Mouse (Mus musculus): Measurements from ENCODE around the gene Psme2b. TPM values are rescaled to one million over a fixed set of nuclear protein-coding genes. Genes with fewer than 3 reads are reported as not detected.
"Not testable (repeated sequence)": the region's sequence is repeated elsewhere in the genome, so short reads cannot be mapped to it uniquely, and the experiment has no call there.

The Psme2b gene
- total RNA-seq, 1 experiment, result 2.1 TPM

GRCm38 (mm10) chr11:48926437-48926836 lies 19.6 kb downstream of the Psme2b start:
- H3K4me3 ChIP-seq (ENCODE audit: insufficient read depth in 1 of 2, low read depth in 1 of 2, low read length in 2 of 2, poor library complexity in 1 of 2, severe bottlenecking in 1 of 2); in situ Hi-C loops (cut with MboI; ENCODE audit: low sequenced_read_pairs in 2 of 2, unreplicated experiment in 2 of 2); H3K9ac ChIP-seq (ENCODE audit: insufficient read depth, low read depth, low read length, poor library complexity, severe bottlenecking); H3K9me3 ChIP-seq (ENCODE audit: control insufficient read depth, insufficient read depth, low read depth, low read length); DNase-seq (ENCODE audit: low read depth, low spot score); H3K27ac ChIP-seq (ENCODE audit: insufficient read depth, low read depth, low read length, poor library complexity, severe bottlenecking); H3K4me1 ChIP-seq (ENCODE audit: control insufficient read depth in 2 of 2, insufficient read depth in 2 of 2, low read length in 2 of 2, poor library complexity in 1 of 2); H3K36me3 ChIP-seq (ENCODE audit: control insufficient read depth, insufficient read depth, low read length, poor library complexity, severe bottlenecking): not testable (repeated sequence)

DNA sequence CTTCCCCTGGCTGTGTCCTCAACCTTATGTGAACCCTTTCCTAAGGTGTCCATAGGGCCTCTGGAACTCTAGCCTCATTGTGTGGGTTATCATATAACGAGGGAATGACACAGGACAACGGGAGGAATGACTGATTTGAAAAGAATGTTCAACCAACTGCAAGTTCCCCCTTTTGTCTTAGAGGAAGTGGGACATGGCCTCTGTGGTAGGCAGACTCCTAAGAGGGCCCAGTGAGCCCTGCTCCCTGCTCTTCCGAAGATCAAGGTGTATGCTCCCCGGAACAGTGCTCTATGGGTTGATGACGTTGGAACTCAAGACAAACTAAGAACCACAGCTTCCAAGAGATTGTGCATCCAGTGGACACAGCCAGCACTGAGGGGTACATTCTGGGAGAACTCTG lies 22.2 kb downstream of the Psme2b start:
- H3K36me3 ChIP-seq (ENCODE audit: control insufficient read depth, insufficient read depth, low read length, poor library complexity, severe bottlenecking); H3K4me3 ChIP-seq (ENCODE audit: insufficient read depth in 1 of 2, low read depth in 1 of 2, low read length in 2 of 2, poor library complexity in 1 of 2, severe bottlenecking in 1 of 2); DNase-seq (ENCODE audit: low read depth, low spot score); H3K9me3 ChIP-seq (ENCODE audit: control insufficient read depth, insufficient read depth, low read depth, low read length); H3K9ac ChIP-seq (ENCODE audit: insufficient read depth, low read depth, low read length, poor library complexity, severe bottlenecking); in situ Hi-C loops (cut with MboI; ENCODE audit: low sequenced_read_pairs in 2 of 2, unreplicated experiment in 2 of 2); H3K4me1 ChIP-seq (ENCODE audit: control insufficient read depth in 2 of 2, insufficient read depth in 2 of 2, low read length in 2 of 2, poor library complexity in 1 of 2); H3K27ac ChIP-seq (ENCODE audit: insufficient read depth, low read depth, low read length, poor library complexity, severe bottlenecking): not testable (repeated sequence)

DNA sequence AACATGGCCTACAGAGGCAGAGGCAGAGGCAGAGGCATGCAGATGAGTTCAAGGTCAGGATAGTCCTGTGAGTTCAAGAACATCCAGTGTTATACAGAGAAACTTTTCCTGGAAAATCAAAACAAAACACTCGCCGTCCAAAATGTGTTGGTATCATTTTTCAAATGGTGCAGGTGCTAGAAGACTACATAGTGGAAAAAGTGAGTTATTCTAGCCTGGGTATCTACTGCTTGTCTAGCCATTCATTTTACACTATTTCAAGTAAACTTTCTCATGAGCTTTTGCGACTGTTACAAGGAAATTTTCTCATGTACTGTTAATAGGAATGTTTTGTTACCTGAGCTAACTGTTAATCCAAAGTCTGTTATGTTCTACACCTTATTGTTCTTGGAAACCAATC lies 27.6 kb downstream of the Psme2b start:
- H3K4me1 ChIP-seq (ENCODE audit: control insufficient read depth in 2 of 2, insufficient read depth in 2 of 2, low read length in 2 of 2, poor library complexity in 1 of 2), result no peaks in the 10 kb centered on the region
- no peaks in the 10 kb centered on the region for H3K9me3 ChIP-seq (ENCODE audit: control insufficient read depth, insufficient read depth, low read depth, low read length)
- no peak overlapping the region for H3K27ac ChIP-seq (ENCODE audit: insufficient read depth, low read depth, low read length, poor library complexity, severe bottlenecking)
- H3K36me3 ChIP-seq (ENCODE audit: control insufficient read depth, insufficient read depth, low read length, poor library complexity, severe bottlenecking), result no peaks in the 10 kb centered on the region
- no peak overlapping the region for H3K4me3 ChIP-seq (ENCODE audit: insufficient read depth in 1 of 2, low read depth in 1 of 2, low read length in 2 of 2, poor library complexity in 1 of 2, severe bottlenecking in 1 of 2)
- no peak for TF ChIP-seq MAFK (IDR thresholded peaks at IDR 0.05; ENCODE audit: insufficient read depth, low read depth, low read length)
- TF ChIP-seq ZNF384 (IDR thresholded peaks at IDR 0.05; ENCODE audit: low read depth, low read length), result no peak
- TF ChIP-seq HCFC1 (IDR thresholded peaks at IDR 0.05; ENCODE audit: borderline replicate concordance, insufficient read depth, low read length), result no peak
- no peak for TF ChIP-seq ZC3H11A (IDR thresholded peaks at IDR 0.05; ENCODE audit: borderline replicate concordance, low read depth, low read length)
- TF ChIP-seq CHD2 (IDR thresholded peaks at IDR 0.05; ENCODE audit: low read depth, low read length), result no peak
- in situ Hi-C loops (cut with MboI; ENCODE audit: low sequenced_read_pairs in 2 of 2, unreplicated experiment in 2 of 2), result no loop called here
- H3K9ac ChIP-seq (ENCODE audit: insufficient read depth, low read depth, low read length, poor library complexity, severe bottlenecking), result no peak overlapping the region
- DNase-seq (ENCODE audit: low read depth, low spot score), result no peak

- in situ Hi-C loops (cut with MboI; ENCODE audit: low sequenced_read_pairs in 2 of 2, unreplicated experiment in 2 of 2), result no loop called here
Measured at GRCm38 (mm10) chr11:48913611-48914010, 32.4 kb downstream of the Psme2b start.

DNA sequence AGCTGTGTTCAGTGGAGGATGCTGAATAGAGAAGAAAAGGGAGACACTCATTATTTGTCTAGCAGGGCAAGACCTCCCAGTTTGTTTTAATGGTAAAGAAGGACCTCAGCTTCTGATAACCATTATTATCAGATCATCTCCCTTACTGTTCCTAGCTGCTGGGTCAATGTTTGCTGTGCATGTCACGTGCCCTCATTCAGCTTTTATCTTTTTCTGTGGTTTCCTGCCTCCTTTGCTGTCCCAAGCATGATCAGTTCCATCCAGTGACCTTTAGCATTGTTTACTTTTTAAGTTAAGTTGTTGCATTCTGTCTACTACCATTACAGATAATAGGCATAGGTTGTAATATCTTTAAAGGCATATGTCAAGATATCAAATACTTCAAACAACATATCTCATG lies 37.5 kb downstream of the Psme2b start:
- no peak for TF ChIP-seq MAFK (IDR thresholded peaks at IDR 0.05; ENCODE audit: insufficient read depth, low read depth, low read length)
- TF ChIP-seq ZC3H11A (IDR thresholded peaks at IDR 0.05; ENCODE audit: borderline replicate concordance, low read depth, low read length), result no peak
- no peak for TF ChIP-seq HCFC1 (IDR thresholded peaks at IDR 0.05; ENCODE audit: borderline replicate concordance, insufficient read depth, low read length)
- no peak for TF ChIP-seq CHD2 (IDR thresholded peaks at IDR 0.05; ENCODE audit: low read depth, low read length)
- Histone ChIP-seq H3K4me3 (ENCODE audit: insufficient read depth in 1 of 2, low read depth in 1 of 2, low read length in 2 of 2, poor library complexity in 1 of 2, severe bottlenecking in 1 of 2) (no peak overlapping the region), H3K9ac (ENCODE audit: insufficient read depth, low read depth, low read length, poor library complexity, severe bottlenecking) (no peak overlapping the region), H3K27ac (ENCODE audit: insufficient read depth, low read depth, low read length, poor library complexity, severe bottlenecking) (no peak overlapping the region), H3K36me3 (ENCODE audit: control insufficient read depth, insufficient read depth, low read length, poor library complexity, severe bottlenecking) (no peaks in the 10 kb centered on the region), H3K9me3 (ENCODE audit: control insufficient read depth, insufficient read depth, low read depth, low read length) (no peaks in the 10 kb centered on the region), H3K4me1 (ENCODE audit: control insufficient read depth in 2 of 2, insufficient read depth in 2 of 2, low read length in 2 of 2, poor library complexity in 1 of 2) (no peaks in the 10 kb centered on the region)
- DNase-seq (ENCODE audit: low read depth, low spot score), result no peak
- in situ Hi-C loops (cut with MboI; ENCODE audit: low sequenced_read_pairs in 2 of 2, unreplicated experiment in 2 of 2), result no loop called here

More at GRCm38 (mm10) chr11:48913611-48914010, 32.4 kb downstream of the Psme2b start:
- no peaks in the 10 kb centered on the region for H3K9me3 ChIP-seq (ENCODE audit: control insufficient read depth, insufficient read depth, low read depth, low read length)
- H3K4me3 ChIP-seq (ENCODE audit: insufficient read depth in 1 of 2, low read depth in 1 of 2, low read length in 2 of 2, poor library complexity in 1 of 2, severe bottlenecking in 1 of 2), result no peak overlapping the region
- DNase-seq (ENCODE audit: low read depth, low spot score), result no peak
- no peak for TF ChIP-seq ZC3H11A (IDR thresholded peaks at IDR 0.05; ENCODE audit: borderline replicate concordance, low read depth, low read length)
- TF ChIP-seq ZNF384 (IDR thresholded peaks at IDR 0.05; ENCODE audit: low read depth, low read length), result no peak
- no peak for TF ChIP-seq CHD2 (IDR thresholded peaks at IDR 0.05; ENCODE audit: low read depth, low read length)
- TF ChIP-seq MAFK (IDR thresholded peaks at IDR 0.05; ENCODE audit: insufficient read depth, low read depth, low read length), result no peak
- no peak for TF ChIP-seq HCFC1 (IDR thresholded peaks at IDR 0.05; ENCODE audit: borderline replicate concordance, insufficient read depth, low read length)
- no peaks in the 10 kb centered on the region for H3K36me3 ChIP-seq (ENCODE audit: control insufficient read depth, insufficient read depth, low read length, poor library complexity, severe bottlenecking)
- H3K9ac ChIP-seq (ENCODE audit: insufficient read depth, low read depth, low read length, poor library complexity, severe bottlenecking), result no peak overlapping the region
- H3K4me1 ChIP-seq (ENCODE audit: control insufficient read depth in 2 of 2, insufficient read depth in 2 of 2, low read length in 2 of 2, poor library complexity in 1 of 2), result no peaks in the 10 kb centered on the region
- no peak overlapping the region for H3K27ac ChIP-seq (ENCODE audit: insufficient read depth, low read depth, low read length, poor library complexity, severe bottlenecking)
